Mouse (Mus musculus): ENCODE data around the gene Jmjd7. TPM values are rescaled to one million over a fixed set of nuclear protein-coding genes. Genes with fewer than 3 reads are reported as not detected.
A peak's percentile ranks its signal among the peaks of the same experiment; 100 is the strongest.

Gene Jmjd7
- polyA plus RNA-seq, 1 experiment: 8.9 TPM

DNA sequence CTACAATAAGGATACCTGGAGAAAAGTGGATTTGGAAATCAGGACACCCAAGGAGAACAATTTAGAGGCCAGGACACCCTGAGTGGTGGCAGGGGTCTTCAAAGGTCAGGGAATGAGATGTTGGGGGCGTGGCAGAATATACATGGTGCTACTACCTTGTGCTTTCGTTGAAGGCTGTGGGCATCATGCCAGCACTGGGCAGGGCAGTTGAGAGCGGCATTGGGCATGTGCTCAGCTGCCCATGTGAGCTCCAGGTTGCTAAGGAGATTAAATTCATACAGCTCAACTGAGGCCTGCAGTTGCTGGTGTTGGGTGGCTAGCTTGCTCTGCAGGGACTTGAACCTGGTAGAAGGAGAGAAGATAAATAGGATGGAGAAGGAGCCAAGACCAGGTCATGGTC, 38.9 kb downstream of the Jmjd7 start:
- H3K4me3 ChIP-seq (ENCODE audit: insufficient read depth, low read depth, low read length): no peak overlapping the region
- H3K27ac ChIP-seq (ENCODE audit: insufficient read depth, low read depth, low read length): no peak overlapping the region
- no peaks in the 10 kb centered on the region for H3K36me3 ChIP-seq (ENCODE audit: control insufficient read depth, insufficient read depth, low read length)
- TF ChIP-seq CTCF (conservative IDR thresholded peaks at IDR 0.05; ENCODE audit: insufficient read depth, insufficient read length, low read depth, low read length): no peak
- no peak for TF ChIP-seq POLR2A (IDR thresholded peaks at IDR 0.05; ENCODE audit: low read depth, low read length)
- no peaks in the 10 kb centered on the region for H3K27me3 ChIP-seq (replicated peaks; ENCODE audit: control insufficient read depth, insufficient read depth, low read length)
- no peak for DNase-seq
- no peaks in the 10 kb centered on the region for H3K4me1 ChIP-seq (ENCODE audit: control insufficient read depth, insufficient read depth, low read length)
- WGBS: 55% methylated on average over 3 of the region's 3 CpGs

DNA sequence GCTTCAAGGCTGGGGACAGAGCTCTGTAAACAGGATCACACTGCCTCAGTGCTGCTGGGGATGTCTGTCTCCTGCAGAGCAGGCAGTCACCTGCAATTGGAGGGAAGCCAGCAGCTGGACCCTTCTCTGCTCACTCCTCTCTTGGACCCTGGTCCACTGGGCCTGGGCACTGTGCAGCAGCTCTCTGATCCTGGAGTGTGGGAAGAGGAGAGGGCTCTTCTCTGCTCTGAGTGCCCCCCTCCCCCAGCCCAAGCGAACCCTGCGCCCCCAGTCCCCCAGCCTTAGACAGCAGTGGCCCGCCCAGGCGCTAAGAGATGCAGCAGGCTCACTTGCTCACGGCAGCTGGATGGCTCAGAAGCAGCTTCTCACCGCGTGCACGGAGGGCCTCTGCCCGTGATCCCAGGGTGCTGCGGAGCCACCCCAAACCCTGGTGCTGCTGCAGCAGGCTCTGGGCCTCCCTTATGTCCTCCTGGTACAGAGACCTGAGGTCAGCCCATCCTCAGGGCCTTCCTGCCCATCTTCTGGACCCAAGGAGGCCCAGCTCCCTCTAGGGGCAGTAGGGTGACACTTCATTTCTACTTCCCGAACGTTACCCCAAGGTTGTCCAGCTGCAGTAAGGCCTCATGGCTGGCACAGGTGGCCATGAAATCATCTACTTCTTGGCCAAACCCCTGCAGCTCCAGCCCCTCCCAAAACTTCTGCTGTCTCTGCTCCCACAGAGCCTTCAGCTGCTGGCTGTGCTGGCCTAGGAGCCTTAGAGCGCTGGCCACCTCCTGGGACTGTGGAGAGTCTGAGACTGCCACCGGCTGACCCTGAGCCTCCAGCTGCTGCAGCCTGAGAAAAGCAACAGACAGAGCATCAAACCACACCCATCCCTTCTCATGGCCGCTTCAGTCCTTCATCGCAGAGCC, 41.5 kb downstream of the Jmjd7 start:
- Histone ChIP-seq H3K4me1 (ENCODE audit: control insufficient read depth, insufficient read depth, low read length) (no peaks in the 10 kb centered on the region), H3K27me3 (replicated peaks; ENCODE audit: control insufficient read depth, insufficient read depth, low read length) (no peaks in the 10 kb centered on the region), H3K4me3 (ENCODE audit: insufficient read depth, low read depth, low read length) (no peak overlapping the region), H3K36me3 (ENCODE audit: control insufficient read depth, insufficient read depth, low read length) (no peaks in the 10 kb centered on the region), H3K27ac (ENCODE audit: insufficient read depth, low read depth, low read length) (no peak overlapping the region)
- TF ChIP-seq CTCF (conservative IDR thresholded peaks at IDR 0.05; ENCODE audit: insufficient read depth, insufficient read length, low read depth, low read length) (peak; percentile 83), POLR2A (IDR thresholded peaks at IDR 0.05; ENCODE audit: low read depth, low read length) (no peak)
- 62% methylated on average over 16 of the region's 16 CpGs for WGBS
- peak; percentile 46 for DNase-seq

DNA sequence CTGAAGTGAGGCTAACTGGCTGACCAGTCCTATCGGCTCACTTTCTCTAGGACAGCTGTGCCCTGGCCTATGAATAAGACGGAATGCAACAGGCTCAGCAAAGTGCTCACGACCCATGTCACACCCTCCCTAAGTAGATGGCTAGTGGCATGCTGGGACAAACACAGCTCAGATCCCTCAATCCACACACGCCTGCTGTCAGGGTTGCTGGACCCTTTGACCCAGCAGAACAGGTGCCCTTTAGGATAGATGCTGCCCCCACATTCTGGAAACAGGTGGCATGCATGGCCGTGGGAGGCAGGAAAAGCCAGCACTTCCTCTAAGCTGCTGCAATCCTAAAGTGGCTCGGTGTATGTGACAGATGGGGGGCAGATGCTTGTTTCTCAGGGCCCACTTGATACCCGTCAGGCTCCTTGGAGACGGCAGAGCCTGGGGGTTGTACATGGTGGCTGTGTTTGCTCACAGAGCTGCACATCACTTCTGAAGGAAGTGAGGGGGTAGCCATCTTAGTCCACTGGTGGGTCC, 42.2 kb downstream of the Jmjd7 start:
- Histone ChIP-seq H3K36me3 (ENCODE audit: control insufficient read depth, insufficient read depth, low read length) (no peaks in the 10 kb centered on the region), H3K27me3 (replicated peaks; ENCODE audit: control insufficient read depth, insufficient read depth, low read length) (no peaks in the 10 kb centered on the region)
- 72% methylated on average over 8 of the region's 8 CpGs for WGBS

DNA sequence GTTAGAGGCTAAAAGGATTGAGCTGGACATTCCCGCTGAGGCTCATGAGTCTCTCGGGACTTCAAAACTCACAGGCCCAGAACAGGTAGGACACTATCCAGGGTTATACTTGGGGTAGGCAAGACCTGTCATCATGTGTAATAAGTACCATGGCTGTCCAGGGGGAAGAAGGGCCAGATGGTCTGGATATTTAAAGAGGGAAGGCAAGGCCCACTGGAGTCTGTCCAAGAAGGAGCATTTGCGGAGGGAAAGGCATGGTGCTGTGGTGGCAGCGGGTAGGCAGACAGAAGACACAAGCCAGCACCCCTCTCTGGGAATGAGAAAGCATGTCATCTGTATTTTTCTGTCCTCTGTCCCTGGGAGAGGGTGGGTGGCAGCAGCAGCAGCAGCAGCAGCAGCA, 46.8 kb downstream of the Jmjd7 start:
- no peak for DNase-seq
- no peak overlapping the region for H3K27ac ChIP-seq (ENCODE audit: insufficient read depth, low read depth, low read length)
- H3K4me3 ChIP-seq (ENCODE audit: insufficient read depth, low read depth, low read length): no peak overlapping the region
- 98% methylated on average over 4 of the region's 4 CpGs for WGBS
- no peak for TF ChIP-seq CTCF (conservative IDR thresholded peaks at IDR 0.05; ENCODE audit: insufficient read depth, insufficient read length, low read depth, low read length)
- no peak for TF ChIP-seq POLR2A (IDR thresholded peaks at IDR 0.05; ENCODE audit: low read depth, low read length)
- no peaks in the 10 kb centered on the region for H3K36me3 ChIP-seq (ENCODE audit: control insufficient read depth, insufficient read depth, low read length)
- no peaks in the 10 kb centered on the region for H3K4me1 ChIP-seq (ENCODE audit: control insufficient read depth, insufficient read depth, low read length)
- H3K27me3 ChIP-seq (replicated peaks; ENCODE audit: control insufficient read depth, insufficient read depth, low read length): no peaks in the 10 kb centered on the region

More for the DNA sequence above, 42.2 kb downstream of the Jmjd7 start:
- no peak for TF ChIP-seq CTCF (conservative IDR thresholded peaks at IDR 0.05; ENCODE audit: insufficient read depth, insufficient read length, low read depth, low read length)
- no peak for TF ChIP-seq POLR2A (IDR thresholded peaks at IDR 0.05; ENCODE audit: low read depth, low read length)
- Histone ChIP-seq H3K27ac (ENCODE audit: insufficient read depth, low read depth, low read length) (no peak overlapping the region), H3K4me1 (ENCODE audit: control insufficient read depth, insufficient read depth, low read length) (no peaks in the 10 kb centered on the region), H3K4me3 (ENCODE audit: insufficient read depth, low read depth, low read length) (no peak overlapping the region)
- DNase-seq: no peak

DNA sequence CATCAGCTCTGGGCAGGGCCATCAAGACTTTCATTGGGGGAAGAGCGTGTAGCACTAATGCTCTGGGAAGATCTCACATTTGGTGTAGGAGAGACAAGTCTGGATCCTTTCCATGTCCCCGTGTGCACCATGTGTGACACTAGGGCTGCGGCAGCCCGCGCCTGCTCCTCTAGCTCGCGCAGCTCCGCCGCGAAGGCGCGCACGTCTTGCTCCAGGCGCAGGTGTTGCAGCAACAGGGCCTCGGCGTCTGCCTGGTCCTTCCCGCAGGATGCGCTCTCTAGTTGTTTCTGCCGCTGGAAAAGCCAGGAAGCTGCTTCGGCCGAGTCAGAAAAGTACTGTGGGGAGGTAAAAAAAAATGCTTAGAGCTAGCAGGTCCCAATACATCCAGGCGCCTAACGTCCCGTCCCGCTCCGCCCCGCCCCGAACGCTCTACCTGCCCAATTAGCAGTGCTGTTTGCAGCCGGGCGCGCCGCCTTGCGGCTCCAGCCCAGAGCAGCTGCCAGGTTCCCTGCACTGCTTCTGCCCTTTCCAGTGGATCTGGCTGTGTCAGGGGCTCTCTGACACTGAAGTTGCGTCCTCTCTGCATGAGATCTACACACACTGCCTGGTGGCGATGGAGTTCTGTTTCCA, 48.9 kb downstream of the Jmjd7 start:
- TF ChIP-seq CTCF (conservative IDR thresholded peaks at IDR 0.05; ENCODE audit: insufficient read depth, insufficient read length, low read depth, low read length) (peak; percentile 62), POLR2A (IDR thresholded peaks at IDR 0.05; ENCODE audit: low read depth, low read length) (no peak)
- Histone ChIP-seq H3K36me3 (ENCODE audit: control insufficient read depth, insufficient read depth, low read length) (no peaks in the 10 kb centered on the region), H3K27ac (ENCODE audit: insufficient read depth, low read depth, low read length) (no peak overlapping the region), H3K4me1 (ENCODE audit: control insufficient read depth, insufficient read depth, low read length) (no peaks in the 10 kb centered on the region), H3K27me3 (replicated peaks; ENCODE audit: control insufficient read depth, insufficient read depth, low read length) (no peaks in the 10 kb centered on the region), H3K4me3 (ENCODE audit: insufficient read depth, low read depth, low read length) (peak overlapping the region; percentile 5; the same call in 1 of the 2 replicates)
- 5% methylated on average over 36 of the region's 36 CpGs for WGBS
- peak; percentile 71 for DNase-seq

Other genes starting within 250 kb of the Jmjd7 start
- gene Rpap1, start 239.9 kb upstream of the Jmjd7 start, polyA plus RNA-seq (2012; rRNA removed): 13.8 and 16.7 TPM in 2 replicates
- 2.5 and 3.0 TPM in 2 replicates for gene Tyro3, start 229.8 kb upstream of the Jmjd7 start, polyA plus RNA-seq (2012; rRNA removed)
- 14.7 and 15.3 TPM in 2 replicates for gene Mga, start 130.3 kb upstream of the Jmjd7 start, polyA plus RNA-seq (2012; rRNA removed)
- 9.0 and 11.5 TPM in 2 replicates for gene Mapkbp1, start 54.8 kb upstream of the Jmjd7 start, polyA plus RNA-seq (2012; rRNA removed)
- 2.0 and 2.4 TPM in 2 replicates for gene Gm28042, start within 50 bp of the Jmjd7 start, polyA plus RNA-seq (2012; rRNA removed)
- gene Pla2g4b, start 5.9 kb downstream of the Jmjd7 start, polyA plus RNA-seq (2012; rRNA removed): 1.6 and 1.8 TPM in 2 replicates
- gene Ehd4, start 127.1 kb downstream of the Jmjd7 start, polyA plus RNA-seq (2012; rRNA removed): 36.5 and 38.2 TPM in 2 replicates
- 0.01 and 0.33 TPM in 2 replicates for gene Pla2g4e, start 217.9 kb downstream of the Jmjd7 start, polyA plus RNA-seq (2012; rRNA removed)